Mouse (Mus musculus): Measurements from ENCODE around the gene Prokr1.
"Not testable (repeated sequence)": the region's sequence is repeated elsewhere in the genome, so short reads cannot be mapped to it uniquely, and the experiment has no call there.

Prokr1 gene

GRCm38 (mm10) chr6:87590394-87591281, at the start of gene Prokr1:
TSS of gene Prokr1 (minus strand) at chr6:87590743.
- DNase-seq (ENCODE audit: low spot score), result peak; percentile 75

GRCm38 (mm10) chr6:87638134-87638660, 47.7 kb upstream of the Prokr1 start:
- DNase-seq (ENCODE audit: low spot score), result peak; percentile 15

GRCm38 (mm10) chr6:87632176-87632575, 41.6 kb upstream of the Prokr1 start:
- no peak for DNase-seq (ENCODE audit: low spot score)

- DNase-seq (ENCODE audit: low spot score), result not testable (repeated sequence)
Observed at GRCm38 (mm10) chr6:87628936-87629335, 38.4 kb upstream of the Prokr1 start.

- DNase-seq (ENCODE audit: low spot score), result no peak
Observed at GRCm38 (mm10) chr6:87623151-87623550, 32.6 kb upstream of the Prokr1 start.

- no peak for DNase-seq (ENCODE audit: low spot score)
Observed at GRCm38 (mm10) chr6:87621281-87621680, 30.7 kb upstream of the Prokr1 start.

- DNase-seq (ENCODE audit: low spot score), result no peak
Observed at GRCm38 (mm10) chr6:87618021-87618420, 27.5 kb upstream of the Prokr1 start.

GRCm38 (mm10) chr6:87615696-87616083, 25.1 kb upstream of the Prokr1 start:
- DNase-seq (ENCODE audit: low spot score), result peak; percentile 93

- DNase-seq (ENCODE audit: low spot score), result peak; percentile 85
Observed at GRCm38 (mm10) chr6:87614794-87615695, 24.5 kb upstream of the Prokr1 start.

- no peak for DNase-seq (ENCODE audit: low spot score)
Observed at GRCm38 (mm10) chr6:87599825-87600224, 9.3 kb upstream of the Prokr1 start.

GRCm38 (mm10) chr6:87597116-87597833, 6.7 kb upstream of the Prokr1 start:
- DNase-seq (ENCODE audit: low spot score), result peak; percentile 70

- no peak for DNase-seq (ENCODE audit: low spot score)
Observed at GRCm38 (mm10) chr6:87594188-87594587, 3.6 kb upstream of the Prokr1 start.

- peak; percentile 2 for DNase-seq (ENCODE audit: low spot score)
Observed at GRCm38 (mm10) chr6:87589718-87590393, 687 bp downstream of the Prokr1 start.

- DNase-seq (ENCODE audit: low spot score), result no peak
Observed at GRCm38 (mm10) chr6:87583991-87584390, 6.6 kb downstream of the Prokr1 start.

GRCm38 (mm10) chr6:87583183-87583611, 7.3 kb downstream of the Prokr1 start:
- DNase-seq (ENCODE audit: low spot score), result no peak

- DNase-seq (ENCODE audit: low spot score), result no peak
Observed at GRCm38 (mm10) chr6:87582456-87582855, 8.1 kb downstream of the Prokr1 start.

GRCm38 (mm10) chr6:87581581-87581980, 9.0 kb downstream of the Prokr1 start:
- DNase-seq (ENCODE audit: low spot score), result no peak

GRCm38 (mm10) chr6:87581071-87581470, 9.5 kb downstream of the Prokr1 start:
- no peak for DNase-seq (ENCODE audit: low spot score)

GRCm38 (mm10) chr6:87578247-87578646, 12.3 kb downstream of the Prokr1 start:
- peak; percentile 44 for DNase-seq (ENCODE audit: low spot score)

- DNase-seq (ENCODE audit: low spot score), result no peak
Observed at GRCm38 (mm10) chr6:87576648-87577330, 13.8 kb downstream of the Prokr1 start.
